Mouse (Mus musculus) liver, adult 2 months (tissue): ENCODE data around the gene Ager. TPM values are rescaled to one million over a fixed set of nuclear protein-coding genes. Genes with fewer than 3 reads are reported as not detected.

ENCODE experiments used
- DNase-seq: peaks from one replicate; pipeline ENCODE4 v3.0.0-alpha.2; 2011; ENCODE audit warnings: low read depth, low spot score; ENCODE audit errors: extremely low read depth
- H3K27ac ChIP-seq: fragments of 200-500 bp; replicated peaks from 2 replicates; pipeline ENCODE4 v1.5.1; 2012; ENCODE audit warnings: low read depth, mild to moderate bottlenecking, control low read depth, inconsistent platforms, low read length; ENCODE audit not compliant: insufficient read depth
- H3K27me3 ChIP-seq: fragments of 200-500 bp; 2 replicates; pipeline ENCODE4 v1.6.1; 2012; ENCODE audit warnings: mild to moderate bottlenecking, moderate library complexity, low read length, inconsistent platforms; ENCODE audit not compliant: control insufficient read depth, insufficient read depth
- H3K36me3 ChIP-seq: fragments of 200-500 bp; 2 replicates; pipeline ENCODE4 v1.6.1; 2012; ENCODE audit warnings: low read length, inconsistent platforms; ENCODE audit not compliant: control insufficient read depth, insufficient read depth
- H3K4me1 ChIP-seq: fragments of 200-500 bp; 2 replicates; pipeline ENCODE4 v1.6.1; 2011; ENCODE audit warnings: low read length; ENCODE audit not compliant: control insufficient read depth, insufficient read depth
- H3K4me3 ChIP-seq: fragments of 200-500 bp; 2 replicates; pipeline ENCODE4 v1.5.1; 2011; ENCODE audit warnings: low read depth, mild to moderate bottlenecking, control low read depth, low read length, moderate library complexity; ENCODE audit not compliant: insufficient read depth
- H3K79me2 ChIP-seq: fragments of 200-500 bp; 2 replicates; pipeline ENCODE4 v1.6.1; 2012; ENCODE audit warnings: inconsistent platforms, mild to moderate bottlenecking, low read length, moderate library complexity; ENCODE audit not compliant: control insufficient read depth, insufficient read depth
- H3K9ac ChIP-seq: fragments of 200-500 bp; 2 replicates; pipeline ENCODE4 v1.6.1; 2012; ENCODE audit warnings: low read depth, mild to moderate bottlenecking, control low read depth, inconsistent platforms, low read length
- CTCF ChIP-seq: fragments of 200-500 bp; IDR thresholded peaks from 2 replicates; pipeline ENCODE4 v1.5.1; 2011; ENCODE audit warnings: low read depth, low read length, control low read depth
- POLR2A ChIP-seq: fragments of 200-500 bp; IDR thresholded peaks from 2 replicates; pipeline ENCODE4 v1.6.1; 2011; ENCODE audit warnings: low read length, control low read depth; ENCODE audit not compliant: insufficient read depth; ENCODE audit errors: extremely low read depth
- WGBS: fragments of 180-500 bp; shearing (Covaris S2); methylation state at CpG from one replicate; pipeline ENCODE4 v1.1.7; 2018; 5-methylcytosine and 5-hydroxymethylcytosine counted together
- polyA plus RNA-seq: library from polyadenylated mRNA; depleted of rRNA; stranded (reverse); fragments of >200 nt; gene quantifications from 2 replicates; pipeline ENCODE4 v1.2.3, GENCODE M21; 2012
- total RNA-seq: library from RNA; depleted of rRNA; stranded (reverse); fragments of >200 nt; gene quantifications from 2 replicates; pipeline ENCODE4 v1.2.3, GENCODE M21; 2014

The Ager gene
- total and polyA plus RNA-seq, 2 experiments, result 0.09 to 0.29 TPM

- Histone ChIP-seq H3K9ac (no peak within 1 kb of the TSS), H3K4me1 (no peaks in the 10 kb centered on the region), H3K27me3 (no peaks in the 10 kb centered on the region), H3K27ac (no peak within 1 kb of the TSS), H3K36me3 (no peaks in the 10 kb centered on the region; the same call in 1 of the 2 replicates), H3K4me3 (no peak within 1 kb of the TSS), H3K79me2 (no peaks in the 10 kb centered on the region)
- no peak for DNase-seq
- TF ChIP-seq POLR2A (no peak), CTCF (no peak)
- WGBS, result 90% methylated on average over 6 of the region's 6 CpGs
Observed at GRCm38 (mm10) chr17:34615871-34616270, 18.2 kb downstream of the Ager start, which contains the start of gene Egfl8. Egfl8 (minus strand) TSS chr17:34615971.

- Histone ChIP-seq H3K36me3 (peaks cover 10% of the 10 kb centered on the region), H3K4me1 (no peaks in the 10 kb centered on the region), H3K27ac (no peak overlapping the region), H3K4me3 (no peak overlapping the region), H3K27me3 (no peaks in the 10 kb centered on the region), H3K9ac (no peak overlapping the region), H3K79me2 (no peaks in the 10 kb centered on the region)
- TF ChIP-seq POLR2A (no peak), CTCF (peak; percentile 69)
- WGBS, result 19% methylated on average over 6 of the region's 6 CpGs
- peak; percentile 61 for DNase-seq
Observed at GRCm38 (mm10) chr17:34618999-34619398, 21.3 kb downstream of the Ager start.

- no peak for TF ChIP-seq CTCF
- no peak for TF ChIP-seq POLR2A
- H3K36me3 ChIP-seq, result peaks cover 11% of the 10 kb centered on the region
- 52% methylated on average over 8 of the region's 8 CpGs for WGBS
- no peaks in the 10 kb centered on the region for H3K79me2 ChIP-seq
- H3K4me1 ChIP-seq, result no peaks in the 10 kb centered on the region
- no peaks in the 10 kb centered on the region for H3K27me3 ChIP-seq
- no peak overlapping the region for H3K9ac ChIP-seq
- no peak for DNase-seq
- H3K27ac ChIP-seq, result no peak overlapping the region
- H3K4me3 ChIP-seq, result no peak overlapping the region
Observed at GRCm38 (mm10) chr17:34621006-34621405, 23.3 kb downstream of the Ager start.

GRCm38 (mm10) chr17:34623161-34623560 lies 25.5 kb downstream of the Ager start:
- 89% methylated on average over 9 of the region's 9 CpGs for WGBS
- TF ChIP-seq POLR2A (no peak), CTCF (no peak)
- Histone ChIP-seq H3K27me3 (no peaks in the 10 kb centered on the region), H3K36me3 (peaks cover 11% of the 10 kb centered on the region), H3K4me1 (0 out of 2 replicates have a peak, but pooled peaks cover 5% of the 10 kb centered on the region), H3K9ac (no peak overlapping the region), H3K27ac (no peak overlapping the region), H3K4me3 (no peak overlapping the region), H3K79me2 (no peaks in the 10 kb centered on the region)
- no peak for DNase-seq

- Histone ChIP-seq H3K36me3 (peaks cover 11% of the 10 kb centered on the region), H3K79me2 (no peaks in the 10 kb centered on the region), H3K27ac (no peak overlapping the region), H3K4me3 (no peak overlapping the region), H3K9ac (no peak overlapping the region), H3K4me1 (0 out of 2 replicates have a peak, but pooled peaks cover 5% of the 10 kb centered on the region), H3K27me3 (no peaks in the 10 kb centered on the region)
- 73% methylated on average over 3 of the region's 3 CpGs for WGBS
- DNase-seq, result no peak
- TF ChIP-seq CTCF, result no peak
- TF ChIP-seq POLR2A, result no peak
Observed at GRCm38 (mm10) chr17:34624981-34625380, 27.3 kb downstream of the Ager start.

- H3K36me3 ChIP-seq, result peaks cover 11% of the 10 kb centered on the region
- no peaks in the 10 kb centered on the region for H3K79me2 ChIP-seq
- peak overlapping the region; percentile 71; the same call in 1 of the 2 replicates for H3K9ac ChIP-seq
- no peak overlapping the region; the same call in 1 of the 2 replicates for H3K4me3 ChIP-seq
- TF ChIP-seq CTCF (no peak), POLR2A (no peak)
- no peaks in the 10 kb centered on the region for H3K27me3 ChIP-seq
- H3K4me1 ChIP-seq, result 0 out of 2 replicates have a peak, but pooled peaks cover 5% of the 10 kb centered on the region
- no peak for DNase-seq
- 57% methylated on average over 16 of the region's 16 CpGs for WGBS
- H3K27ac ChIP-seq, result no peak overlapping the region
Observed at GRCm38 (mm10) chr17:34626062-34626772, 28.6 kb downstream of the Ager start.
